Mouse (Mus musculus) C2C12 (cell line): Measurements from ENCODE around the gene Pipox. TPM values are rescaled to one million over a fixed set of nuclear protein-coding genes. Genes with fewer than 3 reads are reported as not detected.

Experiments
- H3K27me3 ChIP-seq: one replicate; pipeline ENCODE4 v1.6.1; 2011; ENCODE audit not compliant: control insufficient read depth, insufficient read depth, insufficient read length
- H3K36me3 ChIP-seq: one replicate; pipeline ENCODE4 v1.6.1; 2011; ENCODE audit not compliant: control insufficient read depth, insufficient read depth
- H3K4me3 ChIP-seq: one replicate; pipeline ENCODE4 v1.5.1; 2011; ENCODE audit warnings: mild to moderate bottlenecking, control low read depth; ENCODE audit not compliant: poor library complexity, insufficient read depth, severe bottlenecking
- H3K79me2 ChIP-seq: one replicate; pipeline ENCODE4 v1.6.1; 2011; ENCODE audit not compliant: control insufficient read depth, insufficient read depth
- H3K79me3 ChIP-seq: one replicate; pipeline ENCODE4 v1.6.1; 2011; ENCODE audit warnings: low read depth, control low read depth
- H3ac ChIP-seq: one replicate; pipeline ENCODE3; 2011; ENCODE audit warnings: low read depth; ENCODE audit not compliant: control insufficient read depth, insufficient read length
- CEBPB ChIP-seq: IDR thresholded peaks from one replicate; pipeline ENCODE4 v1.6.1; 2011; ENCODE audit warnings: low read depth, mild to moderate bottlenecking, control low read depth, moderate library complexity
- CTCF ChIP-seq: IDR thresholded peaks from one replicate; pipeline ENCODE4 v1.5.1; 2011; ENCODE audit not compliant: control insufficient read depth, insufficient read depth, insufficient read length
- FOSL1 ChIP-seq: IDR thresholded peaks from one replicate; pipeline ENCODE4 v1.8.0; 2011; ENCODE audit warnings: mild to moderate bottlenecking, low read length; ENCODE audit not compliant: poor library complexity, insufficient read depth, severe bottlenecking
- MAX ChIP-seq: IDR thresholded peaks from one replicate; pipeline ENCODE4 v1.6.1; 2011; ENCODE audit warnings: mild to moderate bottlenecking, control low read depth
- MYOD1 ChIP-seq: IDR thresholded peaks from one replicate; pipeline ENCODE4 v1.6.1; 2011; ENCODE audit warnings: low read depth; ENCODE audit not compliant: control insufficient read depth, insufficient read length
- MYOG ChIP-seq: IDR thresholded peaks from one replicate; pipeline ENCODE4 v1.6.1; 2011; ENCODE audit not compliant: control insufficient read depth, insufficient read length; ENCODE audit errors: extremely low read depth
- USF1 ChIP-seq: IDR thresholded peaks from one replicate; pipeline ENCODE4 v1.6.1; 2011; ENCODE audit warnings: low read depth, mild to moderate bottlenecking, control low read depth, moderate library complexity
- polyA plus RNA-seq: library from polyadenylated mRNA; unstranded; fragments of >200 nt; fragmentation: generic; extraction: Trizol; gene quantifications from one replicate; pipeline ENCODE4 v1.2.1, GENCODE M21; 2012; ENCODE audit warnings: missing spikeins

Gene Pipox
- polyA plus RNA-seq, 1 experiment = not detected

DNA sequence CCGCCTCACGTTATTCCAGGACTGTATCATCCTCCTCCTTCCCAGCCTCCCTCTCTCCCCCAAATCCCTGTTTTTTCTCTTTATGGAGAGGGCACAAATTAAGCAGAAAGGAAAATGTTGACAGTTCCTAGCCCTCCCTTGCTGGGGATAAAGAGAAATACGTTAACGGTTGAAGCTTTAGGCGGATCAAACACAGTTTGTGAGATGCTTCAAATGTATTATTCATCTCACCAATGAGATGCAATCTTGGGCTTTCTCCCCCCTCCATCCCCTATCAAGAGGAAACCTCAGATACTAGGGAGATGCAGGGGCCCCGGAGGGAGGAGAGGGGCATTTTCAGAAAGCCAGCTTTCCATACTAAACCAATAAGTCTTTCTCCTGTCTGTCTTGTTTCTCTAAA, 15.9 kb upstream of the Pipox start:
- H3K36me3 ChIP-seq = no peaks in the 10 kb centered on the region
- TF ChIP-seq MYOD1 = no peak
- no peak for TF ChIP-seq CEBPB
- no peak for TF ChIP-seq USF1
- no peak for TF ChIP-seq MYOG
- no peak for TF ChIP-seq FOSL1
- no peak for TF ChIP-seq CTCF
- TF ChIP-seq MAX = no peak
- peaks cover 62% of the 10 kb centered on the region for H3K27me3 ChIP-seq
- H3ac ChIP-seq = no peak overlapping the region
- no peak overlapping the region for H3K4me3 ChIP-seq
- H3K79me2 ChIP-seq = no peaks in the 10 kb centered on the region
- no peaks in the 10 kb centered on the region for H3K79me3 ChIP-seq

DNA sequence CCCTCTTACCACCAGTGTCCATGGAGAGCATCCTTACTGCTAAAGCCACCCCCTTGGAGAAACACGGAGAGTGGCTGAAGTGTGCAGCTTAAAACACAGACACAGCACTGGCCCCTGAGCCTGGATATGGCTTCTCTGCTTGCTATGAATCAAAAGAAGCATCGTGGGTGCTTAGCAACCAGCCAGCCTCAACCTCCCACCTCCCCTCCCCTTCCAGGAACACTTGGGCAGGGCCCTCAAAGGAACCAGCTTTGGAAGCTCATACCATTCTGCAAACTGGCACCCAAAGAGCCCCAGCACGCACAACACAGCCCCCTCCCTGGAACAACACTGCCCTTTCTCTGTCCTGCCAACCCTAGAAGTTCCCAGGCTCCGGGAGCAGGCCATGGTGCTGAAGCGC, 15.5 kb upstream of the Pipox start:
- no peaks in the 10 kb centered on the region for H3K79me3 ChIP-seq
- H3K4me3 ChIP-seq = no peak overlapping the region
- no peaks in the 10 kb centered on the region for H3K79me2 ChIP-seq
- no peak overlapping the region for H3ac ChIP-seq
- peaks cover 62% of the 10 kb centered on the region for H3K27me3 ChIP-seq
- no peaks in the 10 kb centered on the region for H3K36me3 ChIP-seq
- no peak for TF ChIP-seq CTCF
- no peak for TF ChIP-seq CEBPB
- TF ChIP-seq MYOG = no peak
- TF ChIP-seq MAX = no peak
- TF ChIP-seq MYOD1 = no peak
- TF ChIP-seq USF1 = no peak
- no peak for TF ChIP-seq FOSL1

- Histone ChIP-seq H3K36me3 (no peaks in the 10 kb centered on the region), H3K79me2 (no peaks in the 10 kb centered on the region), H3K27me3 (peaks cover 62% of the 10 kb centered on the region), H3K79me3 (no peaks in the 10 kb centered on the region), H3K4me3 (no peak overlapping the region), H3ac (no peak overlapping the region)
- no peak for TF ChIP-seq MYOG
- TF ChIP-seq FOSL1 = no peak
- TF ChIP-seq CTCF = no peak
- no peak for TF ChIP-seq MAX
- no peak for TF ChIP-seq USF1
- no peak for TF ChIP-seq MYOD1
- no peak for TF ChIP-seq CEBPB
Observed at GRCm38 (mm10) chr11:77908468-77908867, 14.6 kb upstream of the Pipox start.

DNA sequence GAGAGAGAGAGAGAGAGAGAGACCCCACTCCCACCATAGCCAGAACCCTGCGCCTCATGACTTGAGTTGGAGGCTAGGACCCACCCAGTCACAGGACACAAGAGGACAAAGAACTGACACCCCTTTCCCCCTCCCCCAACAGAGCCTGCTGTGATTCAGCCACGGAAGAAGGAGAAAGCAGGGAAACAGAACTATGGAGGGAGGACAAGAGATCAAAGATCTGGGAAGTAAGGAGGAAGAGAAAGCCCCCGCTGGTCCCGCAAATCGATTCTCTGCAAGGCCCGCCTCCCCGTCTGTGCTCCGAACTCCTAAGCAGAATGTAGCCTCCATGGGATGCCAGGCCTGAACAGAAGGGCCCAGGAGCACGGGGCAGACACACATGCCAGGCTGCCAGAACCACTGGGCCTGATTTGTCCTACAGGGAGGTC, 12.9 kb upstream of the Pipox start:
- Histone ChIP-seq H3K36me3 (no peaks in the 10 kb centered on the region), H3K79me2 (no peaks in the 10 kb centered on the region), H3ac (no peak overlapping the region), H3K79me3 (no peaks in the 10 kb centered on the region), H3K4me3 (no peak overlapping the region), H3K27me3 (peaks cover 60% of the 10 kb centered on the region)
- TF ChIP-seq MYOG (no peak), CTCF (no peak), MAX (no peak), FOSL1 (no peak), MYOD1 (no peak), USF1 (no peak), CEBPB (no peak)

DNA sequence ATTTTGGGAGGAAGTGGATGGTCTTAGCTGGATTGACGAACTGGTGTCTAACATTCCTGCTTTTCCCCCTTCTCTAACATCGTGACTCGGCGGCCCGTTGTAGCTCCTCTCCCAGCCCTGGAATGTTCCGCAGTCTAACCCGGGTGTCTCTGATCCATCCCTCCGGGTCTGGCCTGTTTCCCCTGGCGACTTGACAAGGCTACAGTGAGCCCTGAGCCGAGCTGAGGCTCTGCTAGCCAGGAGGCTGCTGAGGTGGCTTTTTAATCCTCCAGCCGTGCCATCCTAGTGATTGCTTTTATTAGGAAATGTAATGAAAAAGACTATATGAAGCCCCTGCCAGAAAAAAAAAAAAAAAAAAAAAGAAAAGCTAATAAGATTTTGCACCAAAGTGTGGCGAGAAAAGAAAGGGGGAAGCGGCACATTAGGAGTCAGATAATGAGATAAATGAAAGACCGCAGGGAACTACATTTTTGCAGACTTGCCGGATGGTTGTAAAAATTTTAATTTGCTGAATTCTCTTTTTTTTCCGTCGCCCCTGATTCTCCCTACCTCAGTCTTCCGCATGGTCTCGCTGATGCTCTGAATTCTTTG, 12.3 kb upstream of the Pipox start:
- Histone ChIP-seq H3K27me3 (peaks cover 63% of the 10 kb centered on the region), H3K4me3 (no peak overlapping the region), H3K79me2 (no peaks in the 10 kb centered on the region), H3K79me3 (no peaks in the 10 kb centered on the region), H3K36me3 (no peaks in the 10 kb centered on the region), H3ac (no peak overlapping the region)
- TF ChIP-seq MYOD1 (no peak), USF1 (no peak), CEBPB (no peak), FOSL1 (no peak), CTCF (no peak), MAX (no peak)

DNA sequence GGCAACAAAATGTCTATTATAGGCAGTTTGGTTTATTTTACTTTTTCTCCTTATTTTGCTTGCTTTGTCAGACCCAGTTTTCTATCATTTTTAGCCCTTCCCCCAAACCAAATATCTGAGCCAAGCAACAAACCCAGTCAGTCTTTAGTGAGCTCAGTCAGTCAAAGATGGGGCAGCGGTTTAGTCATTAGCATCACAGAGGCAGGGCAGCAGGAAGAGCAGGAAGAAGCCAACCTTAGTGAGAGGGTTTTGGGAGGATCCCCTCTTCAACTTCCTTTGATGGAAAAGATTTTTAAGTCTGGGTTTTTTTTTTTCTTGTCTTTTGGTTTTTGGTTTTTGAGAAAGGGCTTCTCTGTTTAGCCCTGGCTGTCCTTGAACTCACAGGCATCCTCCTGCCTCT, 10.8 kb upstream of the Pipox start:
- H3K36me3 ChIP-seq = no peaks in the 10 kb centered on the region
- H3K27me3 ChIP-seq = peaks cover 70% of the 10 kb centered on the region
- TF ChIP-seq CEBPB (no peak), MYOD1 (no peak), CTCF (no peak), FOSL1 (no peak), MYOG (no peak), USF1 (no peak), MAX (no peak)
- no peak overlapping the region for H3K4me3 ChIP-seq
- H3ac ChIP-seq = no peak overlapping the region
- no peaks in the 10 kb centered on the region for H3K79me2 ChIP-seq
- no peaks in the 10 kb centered on the region for H3K79me3 ChIP-seq

- TF ChIP-seq CTCF = no peak
- no peak for TF ChIP-seq FOSL1
- no peak for TF ChIP-seq MAX
- no peak for TF ChIP-seq CEBPB
- TF ChIP-seq MYOG = no peak
- no peak for TF ChIP-seq MYOD1
- TF ChIP-seq USF1 = no peak
- Histone ChIP-seq H3K4me3 (no peak overlapping the region), H3ac (no peak overlapping the region), H3K79me3 (no peaks in the 10 kb centered on the region), H3K27me3 (peaks cover 78% of the 10 kb centered on the region), H3K36me3 (no peaks in the 10 kb centered on the region), H3K79me2 (no peaks in the 10 kb centered on the region)
Observed at GRCm38 (mm10) chr11:77903761-77904160, 9.9 kb upstream of the Pipox start.
